ENCODE assay signal across 8 mouse cellular contexts in genomic region chr2:76673472-76674081, GRCm38 (mm10). TPM values are rescaled to one million over a fixed set of nuclear protein-coding genes. Genes with fewer than 3 reads are reported as not detected.
DNase-seq lines count a peak whose midpoint lies in the region; ATAC-seq and TF ChIP-seq lines count a peak whose summit lies in the region.

No protein-coding gene starts in this region.

- no peak overlapping the region for H3K27ac ChIP-seq in CH12.LX (ENCODE audit: insufficient read depth, low read depth)
- peak overlapping the region; percentile 83; the same call in 1 of the 2 replicates for H3K27ac ChIP-seq in embryonic facial prominence, embryonic 12.5 days

- H3K9me3 ChIP-seq in CH12.LX (replicated peaks; ENCODE audit: low read length) = no peaks in the 10 kb centered on the region
- no peaks in the 10 kb centered on the region for H3K9me3 ChIP-seq in embryonic facial prominence, embryonic 12.5 days

- intact Hi-C loops in heart, postnatal 10 days (cut with DNase I) = loop anchor here (2.0 kb wide), 1 partner anchor 25 kb away; the partner anchor contains the start of genes Pjvk and Prkra

- peak; percentile 29 for TF ChIP-seq RAD21 in CH12.LX (IDR thresholded peaks at IDR 0.05; ENCODE audit: low read depth, low read length)

- TF ChIP-seq EP300 in CH12.LX (IDR thresholded peaks at IDR 0.05; ENCODE audit: low read length) = no peak

- peak in 1 of 2 experiments; percentile 68; a peak in 2 of 4 replicates for TF ChIP-seq CTCF in CH12.LX (conservative IDR thresholded peaks at IDR 0.05 in 1 of 2, IDR thresholded peaks at IDR 0.05 in 1 of 2; ENCODE audit: low read depth in 2 of 2, low read length in 2 of 2)

- ATAC-seq in embryonic facial prominence, embryonic 12.5 days (ENCODE audit: insufficient number of reproducible peaks, insufficient read depth, low FRiP score, low TSS enrichment) = no peak
- ATAC-seq in megakaryocyte progenitor cell, adult 5-6 weeks (replicated peaks; ENCODE audit: poor library complexity) = peak; percentile 55

- no peak for TF ChIP-seq POLR2A in CH12.LX (IDR thresholded peaks at IDR 0.05; ENCODE audit: low read depth, low read length)

- DNase-seq in CH12.LX (ENCODE audit: extremely low read depth) (peak; percentile 86), WW6 (ENCODE audit: low read depth, low spot score) (peak; percentile 38)
- DNase-seq in heart, postnatal 10 days = peak; percentile 68 to 70
- DNase-seq in kidney, postnatal 36 days = peak; percentile 79 to 82
- DNase-seq in splenic B cell, adult 2 months (ENCODE audit: low read depth, low spot score) = peak; percentile 79
- DNase-seq in frontal cortex, postnatal 36 days (ENCODE audit: low spot score in 2 of 2) = no peak

- 36% methylated on average over 7 of the region's 7 CpGs for WGBS in embryonic facial prominence, embryonic 12.5 days

- peaks cover 31% of the 10 kb centered on the region for H3K79me2 ChIP-seq in CH12.LX (replicated peaks; ENCODE audit: control insufficient read depth, extremely low read depth, insufficient read depth, poor library complexity, severe bottlenecking)

- peaks cover 2 to 27% of the 10 kb centered on the region in 2 experiments; a peak in 2 of 4 replicates for H3K4me1 ChIP-seq in CH12.LX (ENCODE audit: control insufficient read depth in 1 of 2, insufficient read depth in 2 of 2)
- H3K4me1 ChIP-seq in embryonic facial prominence, embryonic 12.5 days = peaks cover 10% of the 10 kb centered on the region

- H3K27me3 ChIP-seq in CH12.LX (replicated peaks) = no peaks in the 10 kb centered on the region
- no peaks in the 10 kb centered on the region for H3K27me3 ChIP-seq in embryonic facial prominence, embryonic 12.5 days
- no peaks in the 10 kb centered on the region for H3K27me3 ChIP-seq in splenic B cell, adult 2 months (ENCODE audit: control insufficient read depth, insufficient read depth, low read length, poor library complexity, severe bottlenecking)

- peaks cover 3 to 16% of the 10 kb centered on the region in 2 experiments for H3K36me3 ChIP-seq in CH12.LX (replicated peaks in 1 of 2; ENCODE audit: control insufficient read depth in 1 of 2, insufficient read depth in 1 of 2, low read length in 1 of 2)
- 0 out of 2 replicates have a peak, but pooled peaks cover 4% of the 10 kb centered on the region for H3K36me3 ChIP-seq in embryonic facial prominence, embryonic 12.5 days
- H3K36me3 ChIP-seq in splenic B cell, adult 2 months (ENCODE audit: control insufficient read depth, insufficient read depth, low read length, poor library complexity, severe bottlenecking) = no peaks in the 10 kb centered on the region

- in situ Hi-C loops in CH12.LX (cut with MboI; ENCODE audit: low pct_ligation_motif_present, low pct_unique_long_range_greater_than_20kb, low sequenced_read_pairs) = no loop called here

- dilution Hi-C loops in CH12.LX (cut with MboI; ENCODE audit: extremely low pct_ligation_motif_present, extremely low pct_unique_long_range_greater_than_20kb, low sequenced_read_pairs) = no loop called here

- peak overlapping the region; percentile 94 for H3K4me2 ChIP-seq in CH12.LX (ENCODE audit: insufficient read depth, low read depth, poor library complexity, severe bottlenecking)
- peak overlapping the region; percentile 64 for H3K4me2 ChIP-seq in embryonic facial prominence, embryonic 12.5 days (replicated peaks)

- peak overlapping the region in 2 of 3 experiments; percentile 5 to 65 for H3K4me3 ChIP-seq in CH12.LX (replicated peaks in 1 of 3; ENCODE audit: low read depth in 2 of 3, low read length in 2 of 3, poor library complexity in 1 of 3)
- peak overlapping the region; percentile 48 for H3K4me3 ChIP-seq in embryonic facial prominence, embryonic 12.5 days

- peak overlapping the region; percentile 82 for H3K9ac ChIP-seq in CH12.LX (ENCODE audit: insufficient read depth, low read depth)
- H3K9ac ChIP-seq in embryonic facial prominence, embryonic 12.5 days = 0 out of 2 replicates have a peak overlapping the region, but pooled peaks have one; percentile 68

TF ChIP-seq in CH12.LX, 34 proteins besides CTCF, POLR2A, EP300 and RAD21:
- TF ChIP-seq MAX (IDR thresholded peaks at IDR 0.05; ENCODE audit: low read length) (0 out of 2 replicates have a peak, but pooled peaks have one; percentile 37), ZNF384 (IDR thresholded peaks at IDR 0.05; ENCODE audit: low read depth, low read length) (peak; percentile 99), ZC3H11A (IDR thresholded peaks at IDR 0.05; ENCODE audit: low read depth, low read length) (no peak), ZKSCAN1 (IDR thresholded peaks at IDR 0.05; ENCODE audit: borderline replicate concordance, low read depth, low read length) (no peak), E2F4 (IDR thresholded peaks at IDR 0.05; ENCODE audit: insufficient replicate concordance, low read depth, low read length) (no peak), SMC3 (IDR thresholded peaks at IDR 0.05; ENCODE audit: low read depth, low read length) (no peak), USF2 (conservative IDR thresholded peaks at IDR 0.05; ENCODE audit: low read depth, low read length) (no peak), MYC (IDR thresholded peaks at IDR 0.05; ENCODE audit: low read depth, low read length) (0 out of 2 replicates have a peak, but pooled peaks have one; percentile 3), PAX5 (IDR thresholded peaks at IDR 0.05; ENCODE audit: low read length) (no peak), KAT2A (IDR thresholded peaks at IDR 0.05; ENCODE audit: insufficient replicate concordance, low read length) (0 out of 2 replicates have a peak, but pooled peaks have one; percentile 28), MXI1 (IDR thresholded peaks at IDR 0.05; ENCODE audit: low read depth, low read length) (no peak; the same call in 1 of the 2 replicates), HCFC1 (IDR thresholded peaks at IDR 0.05; ENCODE audit: low read depth, low read length) (peak; percentile 24), NRF1 (IDR thresholded peaks at IDR 0.05; ENCODE audit: low read depth, low read length) (no peak)

RNA-seq across cellular contexts. Expression of gene Fkbp7, which starts 0.7 kb away (rescaled TPM):
- total RNA-seq in CH12.LX (2012; rRNA removed) (1.3 and 1.5 TPM in 2 replicates), CH12.LX (2014; rRNA removed) (1.7 and 2.4 TPM in 2 replicates)
- 1.5 and 1.9 TPM in 2 replicates for polyA plus RNA-seq in CH12.LX (2012; ENCODE audit: insufficient read length, low read depth)
- polyA plus RNA-seq in embryonic facial prominence, embryonic 12.5 days (2016; fragmentation: Nextera tagmentation; extraction: Ambion mirVana) = 65.6 and 68.4 TPM in 2 replicates
- 10 to 100 TPM; 30.3 to 33.6 TPM for total RNA-seq in heart, postnatal 10 days (2021)
- 18.5 and 19.0 TPM in 2 replicates for total RNA-seq in megakaryocyte progenitor cell, adult 5-6 weeks (2015)
- 12.2 and 15.7 TPM in 2 replicates for total RNA-seq in megakaryocyte progenitor cell, adult 5-6 weeks (2017)

RNA-seq across cellular contexts. Expression of gene Plekha3, which starts 1.5 kb away (rescaled TPM):
- total RNA-seq in CH12.LX (2012; rRNA removed) (12.1 and 16.9 TPM in 2 replicates), CH12.LX (2014; rRNA removed) (38.6 and 43.8 TPM in 2 replicates)
- polyA plus RNA-seq in CH12.LX (2012; ENCODE audit: insufficient read length, low read depth) = 28.4 and 30.0 TPM in 2 replicates
- 15.2 and 15.8 TPM in 2 replicates for polyA plus RNA-seq in embryonic facial prominence, embryonic 12.5 days (2016; fragmentation: Nextera tagmentation; extraction: Ambion mirVana)
- total RNA-seq in heart, postnatal 10 days (2021) = 10 to 100 TPM; 21.3 to 24.3 TPM
- 28.2 and 36.1 TPM in 2 replicates for total RNA-seq in megakaryocyte progenitor cell, adult 5-6 weeks (2015)
- 17.5 and 25.6 TPM in 2 replicates for total RNA-seq in megakaryocyte progenitor cell, adult 5-6 weeks (2017)

RNA-seq across cellular contexts. Expression of gene Pjvk, which starts 25.3 kb away (rescaled TPM):
- total RNA-seq in CH12.LX (2012; rRNA removed) (not detected in 2 replicates), CH12.LX (2014; rRNA removed) (not detected in 2 replicates)
- polyA plus RNA-seq in CH12.LX (2012; ENCODE audit: insufficient read length, low read depth) = not detected in 2 replicates
- 0.56 and 0.61 TPM in 2 replicates for polyA plus RNA-seq in embryonic facial prominence, embryonic 12.5 days (2016; fragmentation: Nextera tagmentation; extraction: Ambion mirVana)
- under 1 TPM in 1 of 2 experiments, not detected in 1; 0.45 TPM for total RNA-seq in heart, postnatal 10 days (2021)
- 0.37 and 0.81 TPM in 2 replicates for total RNA-seq in megakaryocyte progenitor cell, adult 5-6 weeks (2015)
- not detected in 2 replicates for total RNA-seq in megakaryocyte progenitor cell, adult 5-6 weeks (2017)

RNA-seq across cellular contexts. Expression of gene Prkra, which starts 25.8 kb away (rescaled TPM):
- total RNA-seq in CH12.LX (2012; rRNA removed) = 5.6 and 8.4 TPM in 2 replicates
- 13.5 and 13.7 TPM in 2 replicates for total RNA-seq in CH12.LX (2014; rRNA removed)
- polyA plus RNA-seq in CH12.LX (2012; ENCODE audit: insufficient read length, low read depth) = 6.8 and 7.0 TPM in 2 replicates
- 78.8 and 82.4 TPM in 2 replicates for polyA plus RNA-seq in embryonic facial prominence, embryonic 12.5 days (2016; fragmentation: Nextera tagmentation; extraction: Ambion mirVana)
- total RNA-seq in heart, postnatal 10 days (2021) = 10 to 100 TPM; 16.4 to 18.4 TPM
- total RNA-seq in megakaryocyte progenitor cell, adult 5-6 weeks (2015) = 35.2 and 43.9 TPM in 2 replicates
- 11.3 and 15.2 TPM in 2 replicates for total RNA-seq in megakaryocyte progenitor cell, adult 5-6 weeks (2017)

Comparison
In these comparisons a context has a peak if more than half of its experiments do, and no peak if none do; other contexts are left out.
1. DNase-seq: peak in CH12.LX (single experiment), WW6 (single experiment), heart, postnatal 10 days (2 of 2), kidney, postnatal 36 days (2 of 2) and splenic B cell, adult 2 months (single experiment); none in frontal cortex, postnatal 36 days (0 of 2).